Mouse (Mus musculus) ES-E14 (cell line): ENCODE results near the gene Paf1. TPM values are rescaled to one million over a fixed set of nuclear protein-coding genes. Genes with fewer than 3 reads are reported as not detected.
"Not testable (repeated sequence)": the region's sequence is repeated elsewhere in the genome, so short reads cannot be mapped to it uniquely, and the experiment has no call there.

ENCODE experiments used
- DNase-seq: peaks from one replicate; pipeline ENCODE4 v3.0.0-alpha.2; 2013; ENCODE audit warnings: low read depth, low spot score
- H3K27ac ChIP-seq: 2 replicates; pipeline ENCODE4 v1.5.1; 2012; ENCODE audit warnings: low read depth, mild to moderate bottlenecking, low read length, moderate library complexity, mixed read lengths; ENCODE audit not compliant: poor library complexity, insufficient read depth, severe bottlenecking
- H3K36me3 ChIP-seq: 2 replicates; pipeline ENCODE4 v1.6.1; 2012; ENCODE audit warnings: mild to moderate bottlenecking, low read length, moderate library complexity, mixed read lengths; ENCODE audit not compliant: control insufficient read depth, poor library complexity, insufficient read depth, severe bottlenecking
- H3K4me1 ChIP-seq, 2 experiments: fragments of 150-350 bp in 1 of 2; sonication (generic) in 1 of 2; 2 replicates each; pipeline ENCODE4 v1.6.1; 2012; ENCODE audit warnings: low read length in 2 of 2, mild to moderate bottlenecking in 1 of 2, mixed read lengths in 1 of 2; ENCODE audit not compliant: control insufficient read depth in 2 of 2, insufficient read depth in 2 of 2, poor library complexity in 1 of 2
- H3K4me3 ChIP-seq, 2 experiments: fragments of 150-350 bp in 1 of 2; sonication (generic) in 1 of 2; 2 replicates each; pipeline ENCODE4 v1.5.1; 2012; ENCODE audit warnings: low read length in 2 of 2, low read depth in 1 of 2, mild to moderate bottlenecking in 1 of 2, mixed read lengths in 1 of 2; ENCODE audit not compliant: insufficient read depth in 1 of 2, poor library complexity in 1 of 2, severe bottlenecking in 1 of 2
- H3K9ac ChIP-seq: 2 replicates; pipeline ENCODE4 v1.6.1; 2012; ENCODE audit warnings: low read depth, mild to moderate bottlenecking, low read length, mixed read lengths; ENCODE audit not compliant: poor library complexity, insufficient read depth, severe bottlenecking
- H3K9me3 ChIP-seq: fragments of 150-350 bp; sonication (generic); 2 replicates; pipeline ENCODE4 v1.6.1; 2012; ENCODE audit warnings: low read depth, mild to moderate bottlenecking, low read length; ENCODE audit not compliant: control insufficient read depth, insufficient read depth
- CHD2 ChIP-seq: IDR thresholded peaks from 2 replicates; pipeline ENCODE4 v1.6.1; 2014; ENCODE audit warnings: mild to moderate bottlenecking, low read depth, low read length, inconsistent platforms
- HCFC1 ChIP-seq: IDR thresholded peaks from 2 replicates; pipeline ENCODE4 v1.6.1; 2012; ENCODE audit warnings: low read length, inconsistent platforms, borderline replicate concordance; ENCODE audit not compliant: insufficient read depth
- MAFK ChIP-seq: IDR thresholded peaks from 2 replicates; pipeline ENCODE4 v1.6.1; 2014; ENCODE audit warnings: mild to moderate bottlenecking, low read depth, low read length, inconsistent platforms; ENCODE audit not compliant: insufficient read depth
- ZC3H11A ChIP-seq: IDR thresholded peaks from 2 replicates; pipeline ENCODE4 v1.6.1; 2012; ENCODE audit warnings: low read depth, mild to moderate bottlenecking, inconsistent platforms, low read length, borderline replicate concordance
- ZNF384 ChIP-seq: IDR thresholded peaks from 2 replicates; pipeline ENCODE4 v1.6.1; 2012; ENCODE audit warnings: low read depth, low read length, inconsistent platforms
- in situ Hi-C, 2 experiments: fragments of 600-800 bp; cut with MboI; formaldehyde crosslinking; loops; one replicate each; pipeline ENCODE4 v1.15.1; 2025; ENCODE audit warnings: low sequenced_read_pairs in 2 of 2, inconsistent platforms in 1 of 2; ENCODE audit not compliant: unreplicated experiment in 2 of 2
- total RNA-seq: library from RNA; depleted of rRNA; stranded (reverse); fragments of 300-350 nt; gene quantifications from 2 replicates; pipeline ENCODE4 v1.2.3, GENCODE M21; 2012

Paf1 gene
- total RNA-seq, 1 experiment: 83.9 TPM

DNA sequence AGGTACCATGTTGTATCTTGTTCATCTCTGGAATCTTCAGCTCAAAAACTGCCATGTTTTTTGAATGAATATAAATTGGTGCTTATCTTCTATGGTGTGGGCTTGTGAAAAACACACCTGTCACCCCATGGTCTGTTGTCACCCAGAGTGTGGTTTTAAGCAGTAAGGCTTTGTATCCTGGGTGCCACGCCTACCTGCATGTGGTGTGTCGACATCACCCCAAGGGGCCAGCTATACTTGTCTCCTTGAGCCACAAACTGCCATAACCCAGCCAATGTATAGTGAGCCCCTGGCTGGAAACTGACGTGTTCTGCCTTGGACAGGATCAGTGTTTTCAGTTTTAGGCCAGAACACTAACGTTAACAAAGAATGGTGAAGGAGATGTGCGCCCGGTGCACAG is 8.6 kb upstream of the Paf1 start:
- DNase-seq: no peak
- Histone ChIP-seq H3K27ac (no peak overlapping the region), H3K36me3 (peaks cover 4% of the 10 kb centered on the region), H3K4me1 (peaks cover 15 to 23% of the 10 kb centered on the region in 2 experiments; a peak in 3 of 4 replicates), H3K9ac (no peak overlapping the region), H3K9me3 (no peaks in the 10 kb centered on the region), H3K4me3 (no peak overlapping the region)
- in situ Hi-C loops: no loop called here
- TF ChIP-seq CHD2 (no peak), MAFK (no peak), ZC3H11A (no peak), HCFC1 (no peak), ZNF384 (no peak)

DNA sequence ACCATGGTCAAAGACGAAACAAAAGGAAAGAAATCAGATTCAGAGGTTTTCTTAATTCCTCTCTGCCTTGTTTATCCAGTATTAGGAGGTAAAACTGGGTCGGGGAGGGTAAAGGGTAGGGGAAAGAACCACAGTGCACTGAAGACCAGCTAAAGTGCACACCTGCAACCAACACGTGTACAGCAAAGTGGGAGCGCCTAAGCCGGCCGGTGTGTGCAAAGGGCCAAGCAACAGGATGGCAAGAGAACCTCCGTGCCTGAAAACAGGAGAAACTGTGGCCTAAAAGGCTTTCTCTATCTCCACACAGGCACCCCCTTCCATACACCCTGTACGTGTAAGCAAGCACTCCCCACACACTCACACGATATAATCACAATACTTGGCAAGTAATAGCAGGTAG is 7.6 kb upstream of the Paf1 start:
- H3K4me3 ChIP-seq: no peak overlapping the region
- in situ Hi-C loops: no loop called here
- no peak overlapping the region for H3K9ac ChIP-seq

DNA sequence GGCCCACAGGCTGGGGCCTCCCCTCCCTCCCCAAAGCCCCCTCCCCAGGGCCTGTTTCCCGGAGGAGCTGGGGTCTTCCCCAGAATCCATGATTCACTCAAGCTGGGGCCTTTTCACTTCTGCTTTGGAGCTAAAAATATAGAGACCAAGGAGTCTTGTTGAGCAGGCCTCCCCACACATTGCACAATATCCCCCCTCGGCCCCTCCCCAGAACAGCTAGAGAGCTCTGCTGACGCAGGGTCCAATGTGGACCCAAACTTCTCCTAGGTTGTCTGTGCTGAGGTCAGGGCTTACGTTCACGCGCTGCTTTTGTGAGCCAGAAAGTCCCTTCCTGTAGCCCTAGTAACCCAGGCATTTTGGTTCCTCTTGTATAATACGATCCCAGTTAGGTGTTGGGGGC is 6.7 kb upstream of the Paf1 start:
- no peaks in the 10 kb centered on the region for H3K9me3 ChIP-seq
- no peak overlapping the region for H3K4me3 ChIP-seq
- in situ Hi-C loops: no loop called here
- H3K9ac ChIP-seq: peak overlapping the region; percentile 4; the same call in 1 of the 2 replicates
- H3K27ac ChIP-seq: no peak overlapping the region
- no peak for DNase-seq
- peaks cover 11 to 20% of the 10 kb centered on the region in 2 experiments; a peak in 3 of 4 replicates for H3K4me1 ChIP-seq
- peaks cover 17% of the 10 kb centered on the region for H3K36me3 ChIP-seq
- TF ChIP-seq CHD2 (no peak), ZC3H11A (no peak), ZNF384 (no peak), MAFK (no peak), HCFC1 (no peak)

More for the DNA sequence above, 7.6 kb upstream of the Paf1 start:
- TF ChIP-seq HCFC1 (no peak), CHD2 (no peak), ZNF384 (no peak), MAFK (no peak), ZC3H11A (no peak)
- Histone ChIP-seq H3K27ac (no peak overlapping the region), H3K4me1 (peaks cover 15 to 23% of the 10 kb centered on the region in 2 experiments; a peak in 3 of 4 replicates), H3K36me3 (peaks cover 12% of the 10 kb centered on the region), H3K9me3 (no peaks in the 10 kb centered on the region)
- no peak for DNase-seq

DNA sequence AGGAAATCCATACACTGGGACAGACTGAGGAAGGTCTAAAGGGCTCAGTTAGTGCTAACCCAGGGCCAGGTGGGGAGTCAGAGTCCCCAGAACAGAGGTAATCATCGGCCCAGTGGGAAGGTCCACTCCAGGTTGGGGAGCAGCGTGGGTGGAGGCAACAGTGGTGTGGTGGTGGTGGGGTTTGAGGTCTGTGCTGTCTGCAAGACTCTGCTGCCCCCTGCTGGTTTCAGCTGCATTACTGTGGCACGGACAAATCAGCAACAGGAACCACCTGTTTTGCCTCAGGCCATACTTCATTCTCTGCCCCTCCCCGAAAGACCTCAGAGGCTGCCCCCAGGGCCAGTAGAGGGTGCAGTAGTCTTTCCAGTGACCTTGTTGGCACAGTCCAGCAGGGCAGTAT is 6.3 kb upstream of the Paf1 start:
- Histone ChIP-seq H3K4me1 (peaks cover 8 to 19% of the 10 kb centered on the region in 2 experiments; a peak in 3 of 4 replicates), H3K9ac (peak overlapping the region; percentile 4; the same call in 1 of the 2 replicates), H3K36me3 (peaks cover 17% of the 10 kb centered on the region), H3K27ac (no peak overlapping the region), H3K9me3 (no peaks in the 10 kb centered on the region), H3K4me3 (no peak overlapping the region)
- DNase-seq: peak; percentile 86
- in situ Hi-C loops: no loop called here
- TF ChIP-seq ZC3H11A: peak; percentile 77
- no peak; the same call in 1 of the 2 replicates for TF ChIP-seq HCFC1
- no peak for TF ChIP-seq MAFK
- TF ChIP-seq ZNF384: no peak
- no peak for TF ChIP-seq CHD2

DNA sequence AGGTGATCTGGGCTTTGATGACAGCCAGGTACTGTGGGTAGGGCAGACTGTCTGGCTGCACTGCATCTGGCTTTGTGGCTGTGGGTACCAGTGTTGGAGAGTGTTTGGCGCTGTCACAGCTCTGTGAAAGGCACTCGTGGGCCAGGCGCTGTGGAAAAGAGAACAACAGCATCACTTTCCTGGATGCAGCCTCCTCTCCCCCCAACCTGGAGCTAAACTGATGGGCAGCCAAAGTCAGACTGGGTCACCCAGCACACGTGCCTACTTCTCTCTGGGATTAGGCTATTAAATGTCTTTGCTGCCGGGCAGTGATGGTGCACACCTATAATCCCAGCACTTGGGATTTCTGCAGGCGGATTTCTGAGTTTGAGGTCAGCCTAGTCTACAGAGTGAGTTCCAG is 5.9 kb upstream of the Paf1 start:
- H3K9me3 ChIP-seq, in situ Hi-C loops, H3K9ac ChIP-seq, H3K4me3 ChIP-seq, DNase-seq, H3K27ac ChIP-seq: not testable (repeated sequence)
- peaks cover 5 to 17% of the 10 kb centered on the region in 2 experiments; a peak in 3 of 4 replicates for H3K4me1 ChIP-seq
- peaks cover 17% of the 10 kb centered on the region for H3K36me3 ChIP-seq

DNA sequence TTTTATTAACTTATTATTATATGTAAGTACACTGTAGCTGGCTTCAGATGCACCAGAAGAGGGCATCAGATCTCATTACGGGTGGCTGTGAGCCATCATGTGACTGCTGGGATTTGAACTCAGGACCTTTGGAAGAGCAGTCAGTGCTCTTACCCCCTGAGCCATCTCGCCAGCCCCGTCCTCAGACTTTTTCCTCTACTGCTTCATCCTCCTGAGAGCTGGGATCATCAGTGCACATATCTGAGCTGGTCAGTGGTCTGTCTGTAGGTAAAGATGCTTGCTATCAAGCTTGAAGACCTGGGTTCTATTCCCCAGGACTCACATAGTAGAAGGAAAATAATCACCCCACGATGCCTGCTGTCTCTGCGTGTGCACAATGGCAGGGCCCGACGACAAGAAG is 5.4 kb upstream of the Paf1 start:
- H3K9ac ChIP-seq, DNase-seq, in situ Hi-C loops, H3K27ac ChIP-seq, H3K9me3 ChIP-seq, H3K4me3 ChIP-seq: not testable (repeated sequence)
- Histone ChIP-seq H3K4me1 (peaks cover 5 to 14% of the 10 kb centered on the region in 2 experiments; a peak in 3 of 4 replicates), H3K36me3 (peaks cover 17% of the 10 kb centered on the region)
